Mouse (Mus musculus): ENCODE results near the gene Uvrag. TPM values are rescaled to one million over a fixed set of nuclear protein-coding genes. Genes with fewer than 3 reads are reported as not detected.

The Uvrag gene
- polyA plus RNA-seq, 1 experiment from 2014 or later, result 22.4 TPM

GRCm38 (mm10) chr7:98935193-98935592, 205.7 kb downstream of the Uvrag start:
- no peak overlapping the region for H3K4me3 ChIP-seq (ENCODE audit: low read length)
- no peaks in the 10 kb centered on the region for H3K27me3 ChIP-seq (ENCODE audit: control insufficient read depth, insufficient read depth, low read depth, low read length)
- no peaks in the 10 kb centered on the region for H3K9me3 ChIP-seq (ENCODE audit: control insufficient read depth, low read length)
- no peaks in the 10 kb centered on the region for H3K36me3 ChIP-seq (ENCODE audit: control insufficient read depth, insufficient read depth, low read length)
- H3K9ac ChIP-seq (ENCODE audit: low read length), result no peak overlapping the region
- H3K4me2 ChIP-seq (ENCODE audit: low read depth, low read length), result no peak overlapping the region
- H3K27ac ChIP-seq (ENCODE audit: low read length), result no peak overlapping the region
- peaks cover 24% of the 10 kb centered on the region for H3K4me1 ChIP-seq (replicated peaks; ENCODE audit: control insufficient read depth, insufficient read depth, low read length)
- no peak for ATAC-seq (ENCODE audit: low read depth)
- WGBS, result 50% methylated on average over 10 of the region's 10 CpGs

GRCm38 (mm10) chr7:98928336-98929025, 212.5 kb downstream of the Uvrag start:
- H3K27me3 ChIP-seq (ENCODE audit: control insufficient read depth, insufficient read depth, low read depth, low read length), result no peaks in the 10 kb centered on the region
- peak; percentile 68 for ATAC-seq (ENCODE audit: low read depth)
- no peak overlapping the region for H3K4me3 ChIP-seq (ENCODE audit: low read length)
- H3K9ac ChIP-seq (ENCODE audit: low read length), result no peak overlapping the region
- no peaks in the 10 kb centered on the region for H3K36me3 ChIP-seq (ENCODE audit: control insufficient read depth, insufficient read depth, low read length)
- 0 out of 2 replicates have a peak overlapping the region, but pooled peaks have one; percentile 1 for H3K27ac ChIP-seq (ENCODE audit: low read length)
- WGBS, result 39% methylated on average over 7 of the region's 7 CpGs
- H3K9me3 ChIP-seq (ENCODE audit: control insufficient read depth, low read length), result no peaks in the 10 kb centered on the region
- no peak overlapping the region for H3K4me2 ChIP-seq (ENCODE audit: low read depth, low read length)
- H3K4me1 ChIP-seq (replicated peaks; ENCODE audit: control insufficient read depth, insufficient read depth, low read length), result peaks cover 47% of the 10 kb centered on the region

GRCm38 (mm10) chr7:98926906-98927528, 213.9 kb downstream of the Uvrag start:
- Histone ChIP-seq H3K27ac (ENCODE audit: low read length) (no peak overlapping the region), H3K4me2 (ENCODE audit: low read depth, low read length) (no peak overlapping the region), H3K4me3 (ENCODE audit: low read length) (no peak overlapping the region), H3K9me3 (ENCODE audit: control insufficient read depth, low read length) (no peaks in the 10 kb centered on the region), H3K36me3 (ENCODE audit: control insufficient read depth, insufficient read depth, low read length) (no peaks in the 10 kb centered on the region), H3K4me1 (replicated peaks; ENCODE audit: control insufficient read depth, insufficient read depth, low read length) (peaks cover 38% of the 10 kb centered on the region), H3K9ac (ENCODE audit: low read length) (no peak overlapping the region), H3K27me3 (ENCODE audit: control insufficient read depth, insufficient read depth, low read depth, low read length) (no peaks in the 10 kb centered on the region)
- ATAC-seq (ENCODE audit: low read depth), result no peak
- 56% methylated on average over 10 of the region's 10 CpGs for WGBS

GRCm38 (mm10) chr7:98924380-98924869, 216.5 kb downstream of the Uvrag start:
- H3K9me3 ChIP-seq (ENCODE audit: control insufficient read depth, low read length), result no peaks in the 10 kb centered on the region
- WGBS, result 43% methylated on average over 18 of the region's 18 CpGs
- ATAC-seq (ENCODE audit: low read depth), result peak; percentile 79

GRCm38 (mm10) chr7:98922984-98923383, 218.0 kb downstream of the Uvrag start:
- Histone ChIP-seq H3K9ac (ENCODE audit: low read length) (no peak overlapping the region), H3K4me2 (ENCODE audit: low read depth, low read length) (no peak overlapping the region), H3K4me3 (ENCODE audit: low read length) (no peak overlapping the region), H3K4me1 (replicated peaks; ENCODE audit: control insufficient read depth, insufficient read depth, low read length) (peaks cover 25% of the 10 kb centered on the region), H3K27ac (ENCODE audit: low read length) (no peak overlapping the region), H3K27me3 (ENCODE audit: control insufficient read depth, insufficient read depth, low read depth, low read length) (no peaks in the 10 kb centered on the region), H3K9me3 (ENCODE audit: control insufficient read depth, low read length) (no peaks in the 10 kb centered on the region), H3K36me3 (ENCODE audit: control insufficient read depth, insufficient read depth, low read length) (no peaks in the 10 kb centered on the region)
- ATAC-seq (ENCODE audit: low read depth), result no peak
- 74% methylated on average over 5 of the region's 5 CpGs for WGBS

More at GRCm38 (mm10) chr7:98924380-98924869, 216.5 kb downstream of the Uvrag start:
- Histone ChIP-seq H3K9ac (ENCODE audit: low read length) (0 out of 2 replicates have a peak overlapping the region, but pooled peaks have one; percentile 21), H3K27me3 (ENCODE audit: control insufficient read depth, insufficient read depth, low read depth, low read length) (no peaks in the 10 kb centered on the region), H3K4me1 (replicated peaks; ENCODE audit: control insufficient read depth, insufficient read depth, low read length) (peaks cover 34% of the 10 kb centered on the region), H3K4me2 (ENCODE audit: low read depth, low read length) (peak overlapping the region; percentile 4; the same call in 1 of the 2 replicates), H3K27ac (ENCODE audit: low read length) (peak overlapping the region; percentile 75), H3K4me3 (ENCODE audit: low read length) (no peak overlapping the region), H3K36me3 (ENCODE audit: control insufficient read depth, insufficient read depth, low read length) (no peaks in the 10 kb centered on the region)

- no peak overlapping the region for H3K4me2 ChIP-seq (ENCODE audit: low read depth, low read length)
- no peaks in the 10 kb centered on the region for H3K27me3 ChIP-seq (ENCODE audit: control insufficient read depth, insufficient read depth, low read depth, low read length)
- peak; percentile 66 for ATAC-seq (ENCODE audit: low read depth)
- H3K9me3 ChIP-seq (ENCODE audit: control insufficient read depth, low read length), result no peaks in the 10 kb centered on the region
- H3K9ac ChIP-seq (ENCODE audit: low read length), result no peak overlapping the region
- peak overlapping the region; percentile 15; the same call in 1 of the 2 replicates for H3K27ac ChIP-seq (ENCODE audit: low read length)
- H3K4me3 ChIP-seq (ENCODE audit: low read length), result no peak overlapping the region
- peaks cover 18% of the 10 kb centered on the region for H3K4me1 ChIP-seq (replicated peaks; ENCODE audit: control insufficient read depth, insufficient read depth, low read length)
- 55% methylated on average over 5 of the region's 5 CpGs for WGBS
- H3K36me3 ChIP-seq (ENCODE audit: control insufficient read depth, insufficient read depth, low read length), result no peaks in the 10 kb centered on the region
Observed at GRCm38 (mm10) chr7:98917407-98917806, 223.5 kb downstream of the Uvrag start.

GRCm38 (mm10) chr7:98916581-98916980, 224.4 kb downstream of the Uvrag start:
- H3K9ac ChIP-seq (ENCODE audit: low read length), result no peak overlapping the region
- no peaks in the 10 kb centered on the region for H3K9me3 ChIP-seq (ENCODE audit: control insufficient read depth, low read length)
- H3K27ac ChIP-seq (ENCODE audit: low read length), result no peak overlapping the region
- 88% methylated on average over 6 of the region's 6 CpGs for whole genome bisulfite sequencing
- H3K27me3 ChIP-seq (ENCODE audit: control insufficient read depth, insufficient read depth, low read depth, low read length), result no peaks in the 10 kb centered on the region
- no peak for ATAC-seq (ENCODE audit: low read depth)
- no peak overlapping the region for H3K4me3 ChIP-seq (ENCODE audit: low read length)
- no peaks in the 10 kb centered on the region for H3K36me3 ChIP-seq (ENCODE audit: control insufficient read depth, insufficient read depth, low read length)
- H3K4me2 ChIP-seq (ENCODE audit: low read depth, low read length), result no peak overlapping the region
- H3K4me1 ChIP-seq (replicated peaks; ENCODE audit: control insufficient read depth, insufficient read depth, low read length), result peaks cover 18% of the 10 kb centered on the region

- Histone ChIP-seq H3K4me3 (ENCODE audit: low read length) (no peak overlapping the region), H3K27ac (ENCODE audit: low read length) (peak overlapping the region; percentile 30; the same call in 1 of the 2 replicates), H3K27me3 (ENCODE audit: control insufficient read depth, insufficient read depth, low read depth, low read length) (no peaks in the 10 kb centered on the region), H3K9ac (ENCODE audit: low read length) (no peak overlapping the region), H3K4me2 (ENCODE audit: low read depth, low read length) (no peak overlapping the region), H3K36me3 (ENCODE audit: control insufficient read depth, insufficient read depth, low read length) (no peaks in the 10 kb centered on the region), H3K9me3 (ENCODE audit: control insufficient read depth, low read length) (no peaks in the 10 kb centered on the region), H3K4me1 (replicated peaks; ENCODE audit: control insufficient read depth, insufficient read depth, low read length) (peaks cover 30% of the 10 kb centered on the region)
- 42% methylated on average over 2 of the region's 2 CpGs for WGBS
- ATAC-seq (ENCODE audit: low read depth), result peak; percentile 35
Observed at GRCm38 (mm10) chr7:98912953-98913360, 228.0 kb downstream of the Uvrag start.

- Histone ChIP-seq H3K9ac (ENCODE audit: low read length) (no peak overlapping the region), H3K4me3 (ENCODE audit: low read length) (no peak overlapping the region), H3K27ac (ENCODE audit: low read length) (peak overlapping the region; percentile 36), H3K27me3 (ENCODE audit: control insufficient read depth, insufficient read depth, low read depth, low read length) (no peaks in the 10 kb centered on the region), H3K4me2 (ENCODE audit: low read depth, low read length) (no peak overlapping the region), H3K36me3 (ENCODE audit: control insufficient read depth, insufficient read depth, low read length) (no peaks in the 10 kb centered on the region), H3K9me3 (ENCODE audit: control insufficient read depth, low read length) (no peaks in the 10 kb centered on the region), H3K4me1 (replicated peaks; ENCODE audit: control insufficient read depth, insufficient read depth, low read length) (peaks cover 27% of the 10 kb centered on the region)
- WGBS, result 26% methylated on average over 8 of the region's 8 CpGs
- peak; percentile 86 for ATAC-seq (ENCODE audit: low read depth)
Observed at GRCm38 (mm10) chr7:98911276-98911675, 229.7 kb downstream of the Uvrag start.

Data from lung, embryonic 16.5 days (tissue).